Mouse (Mus musculus): ENCODE measurements at regions not wholly inside any gene's neighbourhood (a gene's known extent, or its start where the extent isn't known, plus 50 kb on each side); places are given as distances from the start of the nearest gene placed in this dataset.
"Not testable (repeated sequence)": the region's sequence is repeated elsewhere in the genome, so short reads cannot be mapped to it uniquely, and the experiment has no call there.

- intact Hi-C loops (cut with DNase I): no loop called here
- WGBS: 48% methylated on average over 1 of the region's 1 CpGs
These were observed 140.1 kb upstream of the Zranb2 start for GRCm38 (mm10) chr3:157393903-157394302.

GRCm38 (mm10) chr3:157399909-157400308 is 134.1 kb upstream of the Zranb2 start:
- no peak for DNase-seq
- TF ChIP-seq CTCF (IDR thresholded peaks at IDR 0.05): no peak
- TF ChIP-seq POLR2A (IDR thresholded peaks at IDR 0.05; ENCODE audit: insufficient read depth, low read depth, low read length): no peak
- no peaks in the 10 kb centered on the region for H3K4me1 ChIP-seq (ENCODE audit: control insufficient read depth, insufficient read depth, low read length)
- no peaks in the 10 kb centered on the region for H3K79me2 ChIP-seq (replicated peaks; ENCODE audit: control insufficient read depth, insufficient read depth, low read length)
- no peaks in the 10 kb centered on the region for H3K36me3 ChIP-seq (ENCODE audit: control insufficient read depth, insufficient read depth, low read length)
- H3K27me3 ChIP-seq (ENCODE audit: control insufficient read depth, insufficient read depth, low read length): peaks cover 2% of the 10 kb centered on the region; the same call in 1 of the 2 replicates
- WGBS: 51% methylated on average over 3 of the region's 3 CpGs
- no peak overlapping the region for H3K9ac ChIP-seq (ENCODE audit: low read depth, low read length)
- intact Hi-C loops (cut with DNase I): no loop called here
- H3K4me3 ChIP-seq: no peak overlapping the region
- no peak overlapping the region for H3K27ac ChIP-seq

More at GRCm38 (mm10) chr3:157393903-157394302, 140.1 kb upstream of the Zranb2 start:
- no peaks in the 10 kb centered on the region for H3K27me3 ChIP-seq (ENCODE audit: control insufficient read depth, insufficient read depth, low read length)
- H3K36me3 ChIP-seq (ENCODE audit: control insufficient read depth, insufficient read depth, low read length): no peaks in the 10 kb centered on the region
- no peaks in the 10 kb centered on the region for H3K79me2 ChIP-seq (replicated peaks; ENCODE audit: control insufficient read depth, insufficient read depth, low read length)
- no peaks in the 10 kb centered on the region for H3K4me1 ChIP-seq (ENCODE audit: control insufficient read depth, insufficient read depth, low read length)
- TF ChIP-seq EP300 (IDR thresholded peaks at IDR 0.05; ENCODE audit: insufficient read depth, low read depth, low read length) (no peak), POLR2A (IDR thresholded peaks at IDR 0.05; ENCODE audit: insufficient read depth, low read depth, low read length) (no peak), CTCF (IDR thresholded peaks at IDR 0.05) (no peak)
- H3K9ac ChIP-seq (ENCODE audit: low read depth, low read length): no peak overlapping the region
- no peak for DNase-seq
- H3K27ac ChIP-seq: no peak overlapping the region
- H3K4me3 ChIP-seq: no peak overlapping the region

GRCm38 (mm10) chr3:157404054-157404453 is 129.9 kb upstream of the Zranb2 start:
- TF ChIP-seq EP300 (IDR thresholded peaks at IDR 0.05; ENCODE audit: insufficient read depth, low read depth, low read length): no peak
- TF ChIP-seq POLR2A (IDR thresholded peaks at IDR 0.05; ENCODE audit: insufficient read depth, low read depth, low read length): no peak
- no peak for TF ChIP-seq CTCF (IDR thresholded peaks at IDR 0.05)
- intact Hi-C loops (cut with DNase I): no loop called here

GRCm38 (mm10) chr3:157423447-157423846 is 110.5 kb upstream of the Zranb2 start:
- intact Hi-C loops (cut with DNase I); H3K27me3 ChIP-seq (ENCODE audit: control insufficient read depth, insufficient read depth, low read length): not testable (repeated sequence)

More at GRCm38 (mm10) chr3:157404054-157404453, 129.9 kb upstream of the Zranb2 start:
- H3K36me3 ChIP-seq (ENCODE audit: control insufficient read depth, insufficient read depth, low read length): no peaks in the 10 kb centered on the region
- no peak overlapping the region for H3K27ac ChIP-seq
- DNase-seq: no peak
- H3K4me1 ChIP-seq (ENCODE audit: control insufficient read depth, insufficient read depth, low read length): no peaks in the 10 kb centered on the region
- H3K4me3 ChIP-seq: no peak overlapping the region
- no peak overlapping the region for H3K9ac ChIP-seq (ENCODE audit: low read depth, low read length)
- H3K27me3 ChIP-seq (ENCODE audit: control insufficient read depth, insufficient read depth, low read length): peaks cover 2% of the 10 kb centered on the region; the same call in 1 of the 2 replicates
- no peaks in the 10 kb centered on the region for H3K79me2 ChIP-seq (replicated peaks; ENCODE audit: control insufficient read depth, insufficient read depth, low read length)
- 81% methylated on average over 3 of the region's 3 CpGs for WGBS

GRCm38 (mm10) chr3:157426720-157427119 is 107.2 kb upstream of the Zranb2 start:
- TF ChIP-seq POLR2A (IDR thresholded peaks at IDR 0.05; ENCODE audit: insufficient read depth, low read depth, low read length) (no peak), EP300 (IDR thresholded peaks at IDR 0.05; ENCODE audit: insufficient read depth, low read depth, low read length) (no peak), CTCF (IDR thresholded peaks at IDR 0.05) (no peak)
- no peak overlapping the region for H3K9ac ChIP-seq (ENCODE audit: low read depth, low read length)
- intact Hi-C loops (cut with DNase I): no loop called here
- H3K4me1 ChIP-seq (ENCODE audit: control insufficient read depth, insufficient read depth, low read length): no peaks in the 10 kb centered on the region
- H3K79me2 ChIP-seq (replicated peaks; ENCODE audit: control insufficient read depth, insufficient read depth, low read length): no peaks in the 10 kb centered on the region
- H3K4me3 ChIP-seq: no peak overlapping the region
- H3K36me3 ChIP-seq (ENCODE audit: control insufficient read depth, insufficient read depth, low read length): no peaks in the 10 kb centered on the region
- H3K27ac ChIP-seq: no peak overlapping the region
- WGBS: 51% methylated on average over 3 of the region's 3 CpGs
- no peak for DNase-seq
- H3K27me3 ChIP-seq (ENCODE audit: control insufficient read depth, insufficient read depth, low read length): no peaks in the 10 kb centered on the region

More at GRCm38 (mm10) chr3:157423447-157423846, 110.5 kb upstream of the Zranb2 start:
- H3K9ac ChIP-seq (ENCODE audit: low read depth, low read length); H3K27ac ChIP-seq; H3K4me1 ChIP-seq (ENCODE audit: control insufficient read depth, insufficient read depth, low read length); H3K36me3 ChIP-seq (ENCODE audit: control insufficient read depth, insufficient read depth, low read length); DNase-seq; H3K79me2 ChIP-seq (replicated peaks; ENCODE audit: control insufficient read depth, insufficient read depth, low read length); H3K4me3 ChIP-seq: not testable (repeated sequence)
- WGBS: 23% methylated on average over 1 of the region's 1 CpGs

GRCm38 (mm10) chr3:157449794-157450193 is 84.2 kb upstream of the Zranb2 start:
- DNase-seq: no peak
- H3K9ac ChIP-seq (ENCODE audit: low read depth, low read length): no peak overlapping the region
- no peaks in the 10 kb centered on the region for H3K27me3 ChIP-seq (ENCODE audit: control insufficient read depth, insufficient read depth, low read length)
- intact Hi-C loops (cut with DNase I): loop anchor here (10.0 kb wide), 1 partner anchor 215 kb away; no protein-coding TSS in a partner anchor
- H3K4me1 ChIP-seq (ENCODE audit: control insufficient read depth, insufficient read depth, low read length): no peaks in the 10 kb centered on the region
- H3K4me3 ChIP-seq: no peak overlapping the region
- no peaks in the 10 kb centered on the region for H3K36me3 ChIP-seq (ENCODE audit: control insufficient read depth, insufficient read depth, low read length)
- H3K79me2 ChIP-seq (replicated peaks; ENCODE audit: control insufficient read depth, insufficient read depth, low read length): no peaks in the 10 kb centered on the region
- no peak overlapping the region for H3K27ac ChIP-seq
- no peak for TF ChIP-seq POLR2A (IDR thresholded peaks at IDR 0.05; ENCODE audit: insufficient read depth, low read depth, low read length)
- peak; percentile 61 for TF ChIP-seq CTCF (IDR thresholded peaks at IDR 0.05)
- no peak for TF ChIP-seq EP300 (IDR thresholded peaks at IDR 0.05; ENCODE audit: insufficient read depth, low read depth, low read length)

Measured in heart, adult 2 months (tissue).